Mouse (Mus musculus) stomach, embryonic 14.5 days (tissue): ENCODE results near the gene Olfr1312. TPM values are rescaled to one million over a fixed set of nuclear protein-coding genes. Genes with fewer than 3 reads are reported as not detected.
"Not testable (repeated sequence)": the region's sequence is repeated elsewhere in the genome, so short reads cannot be mapped to it uniquely, and the experiment has no call there.

Source experiments
- ATAC-seq: fragments of 200-750 bp; cut with Nextera tagmentation; 2 replicates; pipeline ENCODE4 v1.8.0; 2017; ENCODE audit warnings: low read depth, moderate TSS enrichment; ENCODE audit not compliant: insufficient number of reproducible peaks, insufficient read depth, low FRiP score
- H3K27ac ChIP-seq: fragments of 300-500 bp; sonication (generic); 2 replicates; pipeline ENCODE4 v1.5.1; 2014; ENCODE audit warnings: mild to moderate bottlenecking, low read length, moderate library complexity, mixed read lengths
- H3K27me3 ChIP-seq: fragments of 300-500 bp; sonication (generic); 2 replicates; pipeline ENCODE4 v1.6.1; 2014; ENCODE audit warnings: low read length, control low read depth, mixed read lengths; ENCODE audit not compliant: control insufficient read depth, insufficient read depth
- H3K36me3 ChIP-seq: fragments of 300-500 bp; sonication (generic); 2 replicates; pipeline ENCODE4 v1.6.1; 2014; ENCODE audit warnings: mild to moderate bottlenecking, control low read depth, low read length, moderate library complexity, mixed read lengths; ENCODE audit not compliant: control insufficient read depth, insufficient read depth
- H3K4me1 ChIP-seq: fragments of 300-500 bp; sonication (generic); 2 replicates; pipeline ENCODE4 v1.6.1; 2014; ENCODE audit warnings: low read length, control low read depth, mixed read lengths; ENCODE audit not compliant: control insufficient read depth, insufficient read depth
- H3K4me2 ChIP-seq: fragments of 300-500 bp; sonication (generic); replicated peaks from 2 replicates; pipeline ENCODE4 v1.6.1; 2014; ENCODE audit warnings: low read depth, low read length, control low read depth
- H3K4me3 ChIP-seq: fragments of 300-500 bp; sonication (generic); 2 replicates; pipeline ENCODE4 v1.5.1; 2014; ENCODE audit warnings: low read depth, low read length, control low read depth
- H3K9ac ChIP-seq: fragments of 300-500 bp; sonication (generic); replicated peaks from 2 replicates; pipeline ENCODE4 v1.6.1; 2014; ENCODE audit warnings: low read depth, mild to moderate bottlenecking, control low read depth, low read length, moderate library complexity, mixed read lengths
- H3K9me3 ChIP-seq: fragments of 300-500 bp; sonication (generic); 2 replicates; pipeline ENCODE4 v1.6.1; 2016; ENCODE audit warnings: low read depth, low read length, control low read depth; ENCODE audit not compliant: control insufficient read depth
- WGBS: fragments of 180-500 bp; shearing (Covaris S2); extraction: QIAGEN DNeasy Blood & Tissue Kit; methylation state at CpG from one replicate; pipeline ENCODE4 v1.1.7; 2014; 5-methylcytosine and 5-hydroxymethylcytosine counted together
- polyA plus RNA-seq: library from polyadenylated mRNA; unstranded; fragments of >200 nt; fragmentation: Nextera tagmentation; extraction: Ambion mirVana; gene quantifications from 2 replicates; pipeline ENCODE4 v1.2.1, GENCODE M21; 2014

Gene Olfr1312
- polyA plus RNA-seq = not detected in 2 replicates

DNA sequence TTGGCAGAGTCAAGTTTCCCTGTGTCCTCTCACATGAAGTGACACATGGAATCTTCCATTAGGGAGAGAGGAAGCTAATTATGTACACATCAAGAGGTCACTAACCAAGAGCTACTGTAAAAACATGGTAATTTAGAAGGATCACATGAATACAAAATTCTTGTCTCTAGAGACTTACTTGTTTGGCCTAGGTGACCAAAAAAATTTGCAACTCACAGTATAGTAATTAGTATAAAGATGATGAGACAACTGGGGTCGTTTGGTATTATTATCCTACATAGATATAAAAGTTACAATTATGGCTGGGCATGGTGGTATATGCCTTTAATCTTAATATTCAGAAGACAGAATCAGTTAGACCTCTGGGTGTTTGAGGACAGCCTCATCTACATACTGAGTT, at the start of gene Olfr1312:
Gene Olfr1312, minus strand, starts transcription at position 101 of the 400 bp plus-strand sequence.
- H3K36me3 ChIP-seq = no peaks in the 10 kb centered on the region
- H3K9me3 ChIP-seq = no peaks in the 10 kb centered on the region
- no peak within 1 kb of the TSS for H3K4me3 ChIP-seq
- 30% methylated on average over 1 of the region's 1 CpGs for WGBS
- no peaks in the 10 kb centered on the region for H3K27me3 ChIP-seq
- no peak within 1 kb of the TSS for H3K4me2 ChIP-seq
- H3K27ac ChIP-seq = no peak within 1 kb of the TSS
- H3K4me1 ChIP-seq = no peaks in the 10 kb centered on the region
- no peak within 1 kb of the TSS for H3K9ac ChIP-seq
- ATAC-seq = no peak

GRCm38 (mm10) chr2:112096681-112097080, 46.6 kb upstream of the Olfr1312 start, which contains the start of gene Olfr1314:
Gene Olfr1314, minus strand, starts transcription at chr2:112096781.
- ATAC-seq = no peak
- no peaks in the 10 kb centered on the region for H3K36me3 ChIP-seq
- H3K4me1 ChIP-seq = no peaks in the 10 kb centered on the region
- no peak within 1 kb of the TSS for H3K4me2 ChIP-seq
- H3K4me3 ChIP-seq = no peak within 1 kb of the TSS
- H3K27ac ChIP-seq = no peak within 1 kb of the TSS
- no peaks in the 10 kb centered on the region for H3K9me3 ChIP-seq
- no peaks in the 10 kb centered on the region for H3K27me3 ChIP-seq
- no peak within 1 kb of the TSS for H3K9ac ChIP-seq

DNA sequence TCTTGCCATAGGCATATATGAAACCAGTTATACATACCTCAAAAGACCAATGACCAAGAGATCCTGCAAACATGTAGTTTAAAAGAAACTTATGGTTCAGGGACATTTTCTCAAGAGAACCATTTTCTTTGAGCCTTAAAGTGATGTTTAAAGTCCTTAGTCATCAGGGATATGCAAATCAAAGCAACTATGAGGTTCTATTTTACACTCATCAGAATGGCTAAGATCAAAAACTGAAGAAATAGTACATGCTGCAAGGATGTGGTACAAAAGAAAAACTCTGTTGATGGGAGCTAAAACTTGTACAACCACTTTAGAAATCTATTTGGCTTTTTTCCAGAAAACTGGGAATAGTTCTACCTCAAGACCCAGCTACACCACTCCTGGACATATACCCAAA, 27.7 kb upstream of the Olfr1312 start, which contains the start of gene Olfr1313:
Gene Olfr1313, minus strand, starts transcription at position 101 of the 400 bp plus-strand sequence.
- Histone ChIP-seq H3K27ac (no peak within 1 kb of the TSS), H3K36me3 (no peaks in the 10 kb centered on the region), H3K4me2 (no peak within 1 kb of the TSS), H3K9ac (no peak within 1 kb of the TSS), H3K27me3 (no peaks in the 10 kb centered on the region), H3K9me3 (no peaks in the 10 kb centered on the region), H3K4me1 (no peaks in the 10 kb centered on the region), H3K4me3 (no peak within 1 kb of the TSS)
- no peak for ATAC-seq

- H3K4me1 ChIP-seq, H3K36me3 ChIP-seq, H3K4me3 ChIP-seq, ATAC-seq, H3K4me2 ChIP-seq, H3K27ac ChIP-seq, H3K27me3 ChIP-seq, H3K9me3 ChIP-seq, H3K9ac ChIP-seq: not testable (repeated sequence)
- 43% methylated on average over 6 of the region's 6 CpGs for WGBS
Measured at GRCm38 (mm10) chr2:112026971-112027370, 23.1 kb downstream of the Olfr1312 start.

- no peak for ATAC-seq
- WGBS = 91% methylated on average over 2 of the region's 2 CpGs
Measured at GRCm38 (mm10) chr2:112024312-112024711, 25.7 kb downstream of the Olfr1312 start, which contains the start of gene Olfr1311. Gene Olfr1311, minus strand, starts transcription at chr2:112024412.

DNA sequence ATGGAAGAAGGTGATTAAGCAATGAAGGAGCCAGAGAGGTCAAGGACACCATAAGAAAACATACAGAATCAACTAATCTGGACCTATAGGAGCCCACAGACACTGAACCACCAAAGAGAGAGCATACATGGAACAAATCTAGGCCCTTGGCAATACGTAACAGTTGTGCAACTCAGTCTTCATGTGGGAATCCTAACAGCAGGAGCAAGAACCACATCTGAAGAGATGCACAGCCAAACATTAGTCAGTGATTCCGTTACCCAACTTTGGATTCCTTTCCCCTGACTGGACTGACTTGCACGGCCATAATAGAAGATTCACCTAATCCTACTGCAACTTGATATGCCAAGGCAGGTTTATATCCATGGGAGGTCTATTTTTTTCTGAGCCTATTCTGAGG, 35.1 kb downstream of the Olfr1312 start:
- no peak overlapping the region for H3K4me2 ChIP-seq
- no peak overlapping the region for H3K27ac ChIP-seq
- H3K27me3 ChIP-seq = no peaks in the 10 kb centered on the region
- ATAC-seq = no peak
- no peaks in the 10 kb centered on the region for H3K9me3 ChIP-seq
- no peak overlapping the region for H3K9ac ChIP-seq
- 85% methylated on average over 3 of the region's 3 CpGs for WGBS
- no peaks in the 10 kb centered on the region for H3K4me1 ChIP-seq
- no peaks in the 10 kb centered on the region for H3K36me3 ChIP-seq
- no peak overlapping the region for H3K4me3 ChIP-seq

More at GRCm38 (mm10) chr2:112024312-112024711, 25.7 kb downstream of the Olfr1312 start, which contains the start of gene Olfr1311:
- H3K4me2 ChIP-seq = no peak within 1 kb of the TSS
- no peak within 1 kb of the TSS for H3K27ac ChIP-seq
- no peaks in the 10 kb centered on the region for H3K9me3 ChIP-seq
- H3K4me1 ChIP-seq = no peaks in the 10 kb centered on the region
- H3K9ac ChIP-seq = no peak within 1 kb of the TSS
- H3K27me3 ChIP-seq = no peaks in the 10 kb centered on the region
- no peak within 1 kb of the TSS for H3K4me3 ChIP-seq
- no peaks in the 10 kb centered on the region for H3K36me3 ChIP-seq

- Histone ChIP-seq H3K36me3 (no peaks in the 10 kb centered on the region), H3K27me3 (no peaks in the 10 kb centered on the region), H3K9me3 (no peaks in the 10 kb centered on the region), H3K27ac (no peak within 1 kb of the TSS), H3K4me2 (no peak within 1 kb of the TSS), H3K4me1 (no peaks in the 10 kb centered on the region), H3K4me3 (no peak within 1 kb of the TSS), H3K9ac (no peak within 1 kb of the TSS)
- ATAC-seq = no peak
Measured at GRCm38 (mm10) chr2:112012608-112013007, 37.4 kb downstream of the Olfr1312 start, which contains the start of gene Olfr1310. Gene Olfr1310, minus strand, starts transcription at chr2:112012708.

DNA sequence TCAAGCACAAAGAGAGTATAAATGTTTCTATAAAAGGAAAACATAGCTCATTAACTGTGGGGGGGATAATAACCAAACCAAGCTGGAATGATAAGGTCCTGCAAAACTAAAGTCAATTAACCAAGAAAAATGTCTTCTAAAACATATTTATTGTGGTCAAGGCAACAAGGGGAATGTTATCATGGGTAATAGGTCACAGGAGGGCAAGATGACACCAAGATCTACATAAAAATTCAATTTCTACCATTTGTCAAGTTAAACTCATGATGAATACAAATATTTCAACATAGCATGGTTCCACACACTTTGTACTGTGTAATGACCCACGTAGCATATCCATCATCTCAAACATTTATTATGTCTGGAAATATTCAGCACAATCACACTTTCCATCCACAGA, 59.9 kb downstream of the Olfr1312 start, which contains the start of gene Olfr1309:
Gene Olfr1309, minus strand, starts transcription at position 101 of the 400 bp plus-strand sequence.
- no peak for ATAC-seq
- 73% methylated on average over 1 of the region's 1 CpGs for WGBS
- no peak within 1 kb of the TSS for H3K4me2 ChIP-seq
- H3K4me3 ChIP-seq = no peak within 1 kb of the TSS
- no peaks in the 10 kb centered on the region for H3K4me1 ChIP-seq
- no peaks in the 10 kb centered on the region for H3K9me3 ChIP-seq
- H3K27me3 ChIP-seq = no peaks in the 10 kb centered on the region
- H3K36me3 ChIP-seq = no peaks in the 10 kb centered on the region
- H3K27ac ChIP-seq = no peak within 1 kb of the TSS
- no peak within 1 kb of the TSS for H3K9ac ChIP-seq
